Mouse (Mus musculus) gastrocnemius, postnatal 14 days (tissue): ENCODE measurements at regions not wholly inside any gene's neighbourhood (a gene's known extent, or its start where the extent isn't known, plus 50 kb on each side); places are given as distances from the start of the nearest gene placed in this dataset.
A peak's percentile ranks its signal among the peaks of the same experiment; 100 is the strongest.

Experiments
- DNase-seq: peaks from one replicate; pipeline ENCODE4 v3.0.0; 2021; ENCODE audit warnings: mixed read lengths
- intact Hi-C: fragments of 180-260 bp; cut with DNase I; formaldehyde crosslinking; loops from one replicate; pipeline ENCODE4 v1.15.1; 2025; ENCODE audit warnings: low total_unique reads

DNA sequence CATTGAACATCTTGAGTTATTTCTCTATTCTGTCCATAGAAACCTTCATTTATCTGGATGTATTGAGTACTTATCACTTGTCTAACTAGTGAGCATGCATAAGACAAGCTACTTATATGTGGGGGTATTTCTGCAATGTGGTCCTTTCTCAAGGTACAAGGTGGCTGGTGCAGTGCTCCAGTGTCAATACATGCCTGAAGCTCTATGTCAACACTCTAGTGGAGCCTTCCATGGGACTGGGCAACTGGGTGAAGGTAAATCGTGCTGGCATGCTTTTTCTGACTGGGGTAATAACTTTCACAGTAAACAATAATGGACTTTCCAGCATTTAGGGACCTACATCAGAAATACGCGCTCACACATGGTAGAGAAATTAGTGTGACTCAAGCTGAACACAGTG is 750.9 kb downstream of the 1700064H15Rik start:
- intact Hi-C loops = no loop called here
- no peak for DNase-seq

DNA sequence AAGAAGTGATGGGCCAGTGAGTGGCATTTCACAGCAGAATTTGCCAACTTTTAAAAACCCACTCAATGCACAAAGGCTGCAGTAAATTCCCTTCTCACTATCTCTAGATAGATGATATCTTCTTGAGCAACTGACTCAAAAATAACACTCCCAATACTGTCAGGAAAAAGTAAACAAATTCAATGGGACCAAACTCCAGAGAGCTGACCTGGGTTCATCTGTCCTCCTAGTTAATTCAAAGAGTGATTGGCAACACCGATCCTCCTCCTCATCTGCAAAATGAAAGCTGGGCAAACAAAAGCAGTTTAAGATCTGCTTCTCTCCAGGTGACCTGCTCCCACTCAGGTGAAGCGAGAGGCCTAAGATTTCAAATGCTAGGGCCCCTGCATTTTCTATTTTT is 747.3 kb downstream of the 1700064H15Rik start:
- no peak for DNase-seq
- intact Hi-C loops = no loop called here

DNA sequence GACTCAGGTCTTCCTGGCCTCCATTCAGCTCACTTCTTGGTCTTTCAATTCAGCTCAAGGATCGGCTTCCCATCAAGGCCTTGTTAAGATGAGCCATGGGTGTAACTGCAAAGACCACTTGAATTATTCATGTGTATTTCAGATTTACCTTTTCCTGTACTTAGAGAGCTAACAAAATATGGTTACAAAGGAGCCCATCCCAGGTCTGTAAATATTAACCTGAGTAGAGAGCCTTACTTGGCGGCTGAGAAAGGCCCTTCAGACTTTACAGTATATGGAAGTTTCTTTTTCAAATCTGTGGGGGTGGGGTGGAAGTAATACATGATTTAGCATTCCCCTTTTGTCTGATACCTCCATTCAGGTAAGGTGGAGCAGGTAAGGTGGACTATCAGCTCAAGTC is 735.7 kb downstream of the 1700064H15Rik start:
- no peak for DNase-seq
- intact Hi-C loops = no loop called here

GRCm38 (mm10) chr3:18905769-18906168 is 722.7 kb downstream of the 1700064H15Rik start:
- DNase-seq = no peak
- intact Hi-C loops = no loop called here

GRCm38 (mm10) chr3:18906210-18906609 is 722.3 kb downstream of the 1700064H15Rik start:
- DNase-seq = no peak
- intact Hi-C loops = no loop called here

GRCm38 (mm10) chr3:18908737-18909136 is 719.7 kb downstream of the 1700064H15Rik start:
- intact Hi-C loops = no loop called here
- no peak for DNase-seq

DNA sequence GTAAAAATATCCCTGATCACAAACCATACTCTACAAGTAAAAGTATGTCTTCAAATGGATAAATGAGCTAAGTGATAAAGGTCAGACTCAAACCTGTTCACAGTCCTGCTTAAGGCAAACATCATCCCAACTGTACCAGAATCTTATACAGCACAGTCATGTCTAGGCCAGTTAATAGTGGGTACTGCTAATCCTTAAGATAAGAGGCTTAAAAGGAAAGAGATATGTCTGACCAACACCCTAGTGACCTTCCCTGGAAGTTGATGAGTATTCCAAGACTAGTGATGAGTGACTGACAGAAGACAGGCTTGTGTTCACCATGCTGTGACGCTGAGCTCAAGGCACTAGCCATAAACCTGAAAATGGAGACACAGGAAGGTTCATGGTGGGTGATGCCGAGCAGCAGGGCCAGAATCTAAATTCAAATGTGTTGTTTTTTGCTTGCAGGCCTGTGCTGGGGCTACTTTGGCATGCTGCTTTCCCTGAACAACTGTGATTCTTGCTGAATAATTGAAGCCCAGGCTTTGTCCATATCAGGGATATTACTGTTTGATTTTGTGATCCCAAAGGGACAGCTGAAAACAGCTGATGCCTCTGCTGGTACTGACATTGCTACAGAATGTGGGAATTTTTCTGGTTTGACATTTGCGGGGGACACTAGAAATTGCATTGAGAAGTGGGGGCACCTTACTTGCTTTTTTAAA is 699.9 kb downstream of the 1700064H15Rik start:
- intact Hi-C loops = no loop called here

GRCm38 (mm10) chr3:18929105-18929492 is 699.4 kb downstream of the 1700064H15Rik start:
- no peak for DNase-seq
- intact Hi-C loops = no loop called here

More for the DNA sequence above, 699.9 kb downstream of the 1700064H15Rik start:
- no peak for DNase-seq

DNA sequence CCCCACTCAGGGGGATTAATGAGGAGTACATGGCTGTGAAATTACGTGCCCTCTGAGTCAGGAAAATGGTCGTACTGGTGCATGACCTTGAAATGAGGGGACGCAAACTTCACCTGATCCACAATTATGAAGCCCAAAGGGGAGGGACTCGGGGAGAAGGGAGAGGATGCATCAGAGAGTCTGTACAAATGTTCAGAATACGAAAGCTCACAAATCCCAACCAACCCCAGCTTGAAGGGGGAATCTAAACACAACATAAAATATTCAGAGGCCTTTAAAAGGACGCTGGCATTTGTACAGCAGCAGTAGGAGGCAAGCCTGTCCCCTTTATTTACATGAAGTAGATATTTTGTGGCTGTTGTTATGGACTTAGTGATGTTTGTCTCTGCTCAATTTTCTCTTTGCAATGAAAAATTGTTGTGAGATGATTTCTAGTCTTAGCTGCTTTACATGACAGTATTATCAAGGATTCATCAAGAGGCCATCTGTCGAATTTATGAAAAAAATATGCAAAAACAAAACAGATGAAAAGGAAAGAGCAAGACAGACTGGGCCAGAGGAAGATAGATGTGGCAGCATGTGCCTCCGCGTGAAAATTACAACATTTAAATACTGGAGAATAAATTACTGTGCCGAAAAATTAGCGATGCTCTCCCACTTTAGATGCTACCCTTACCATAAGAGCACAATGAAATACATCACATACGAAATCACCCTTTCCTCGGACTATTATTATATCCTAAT is 695.3 kb downstream of the 1700064H15Rik start:
- intact Hi-C loops = no loop called here

GRCm38 (mm10) chr3:18934891-18935290 is 693.6 kb downstream of the 1700064H15Rik start:
- intact Hi-C loops = no loop called here
- DNase-seq = no peak

More for the DNA sequence above, 695.3 kb downstream of the 1700064H15Rik start:
- no peak for DNase-seq

DNA sequence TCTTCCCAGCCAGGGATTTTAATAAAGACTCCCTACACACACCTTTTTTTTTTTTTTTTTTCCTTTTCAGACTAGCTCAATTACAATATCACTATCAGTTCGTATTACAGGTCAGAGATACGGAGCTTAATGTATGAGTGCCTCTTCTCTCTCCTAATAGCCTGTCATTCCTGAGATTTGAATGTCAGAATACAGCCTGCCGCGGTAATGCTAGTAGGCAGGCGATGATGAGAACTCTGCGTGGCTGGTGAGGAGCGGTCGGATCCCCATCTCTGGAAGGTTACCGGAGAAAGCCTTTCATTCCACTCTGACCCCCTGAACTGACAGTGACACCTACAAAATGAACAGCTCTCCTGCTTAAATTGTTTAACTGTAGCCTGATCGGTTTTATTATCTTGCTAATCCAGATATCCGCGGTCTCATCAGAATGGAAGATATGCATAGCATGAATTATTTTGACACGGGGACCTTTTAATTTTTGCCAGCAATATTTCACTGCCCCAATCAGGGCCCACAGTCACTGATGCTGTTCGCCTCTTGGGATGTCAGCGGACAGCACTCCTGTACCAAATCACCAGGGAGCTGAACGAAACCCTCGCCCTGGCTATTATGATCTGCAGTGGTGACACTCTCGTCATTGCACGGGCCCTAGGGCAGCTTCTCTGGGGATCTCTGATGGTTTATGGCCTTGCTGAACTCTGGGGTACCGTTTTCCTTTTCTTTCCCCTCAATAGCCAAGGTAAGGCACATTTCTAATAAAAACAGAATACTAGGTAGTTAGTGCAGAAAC is 690.9 kb downstream of the 1700064H15Rik start:
- no peak for DNase-seq
- intact Hi-C loops = no loop called here

DNA sequence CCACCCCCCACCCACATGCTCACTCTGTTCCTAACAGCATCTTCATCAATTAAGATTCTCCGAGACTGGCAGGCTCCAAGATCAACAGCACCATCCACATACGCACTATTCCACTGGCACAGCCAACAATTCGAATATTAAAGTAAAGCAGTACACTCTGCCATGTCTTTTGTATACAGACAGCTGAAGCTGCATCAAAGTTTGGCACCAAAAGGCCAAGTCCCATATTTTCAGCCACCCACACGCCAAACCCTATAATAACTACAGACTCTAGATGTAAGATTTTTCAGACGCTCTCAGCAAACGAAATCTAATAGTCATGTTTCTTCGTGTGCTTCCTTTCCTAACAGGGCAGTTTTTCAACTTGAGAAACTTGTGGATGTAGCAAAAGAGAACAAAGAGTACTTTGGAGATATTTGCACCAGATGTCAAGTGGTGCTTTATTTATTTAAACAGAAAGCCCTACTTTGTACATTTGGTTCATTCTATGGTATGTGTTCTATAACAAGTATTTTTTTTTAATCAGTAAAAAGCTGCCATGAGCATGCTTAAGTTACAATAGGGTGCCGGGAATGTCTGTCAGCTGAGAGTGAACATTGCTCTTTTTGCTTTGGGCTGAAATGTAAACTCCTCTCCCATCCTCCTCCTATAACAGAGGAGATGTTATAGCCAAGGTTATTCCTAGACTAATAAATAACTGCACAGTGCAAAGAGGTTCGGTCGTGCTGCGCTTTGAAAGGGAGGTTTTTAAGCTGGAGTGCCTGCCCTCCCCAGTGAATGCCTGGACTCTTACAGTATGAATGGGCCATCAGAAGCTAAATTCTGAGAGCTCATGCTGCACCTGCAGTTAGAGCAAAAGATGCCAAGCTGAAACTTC is 686.9 kb downstream of the 1700064H15Rik start:
- intact Hi-C loops = no loop called here
- DNase-seq = no peak

DNA sequence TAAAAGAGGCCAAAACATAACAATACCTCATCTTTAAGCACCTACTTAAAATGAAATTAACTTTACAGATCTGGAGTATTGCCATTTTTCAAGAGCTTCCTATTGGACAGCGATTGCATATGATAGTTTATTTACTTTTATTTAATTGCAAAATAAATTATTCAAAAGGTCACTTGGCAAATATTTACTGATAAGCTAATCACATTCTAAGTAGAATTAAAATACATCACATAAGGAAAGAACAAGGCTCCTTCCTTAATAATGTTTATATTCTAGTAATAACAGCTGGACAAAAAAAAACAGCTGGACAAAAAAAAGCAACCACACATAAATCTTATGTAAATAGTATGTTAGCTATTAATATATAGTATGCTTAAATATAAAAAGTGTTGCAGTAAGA is 668.1 kb downstream of the 1700064H15Rik start:
- intact Hi-C loops = no loop called here
- no peak for DNase-seq

GRCm38 (mm10) chr3:18988662-18989061 is 639.8 kb downstream of the 1700064H15Rik start:
- DNase-seq = no peak
- intact Hi-C loops = no loop called here

- intact Hi-C loops = no loop called here
- peak; percentile 52 for DNase-seq
Observed at GRCm38 (mm10) chr3:18989577-18990240, 638.8 kb downstream of the 1700064H15Rik start.

GRCm38 (mm10) chr3:19000179-19000578 is 628.3 kb downstream of the 1700064H15Rik start:
- no peak for DNase-seq
- intact Hi-C loops = no loop called here

- intact Hi-C loops = no loop called here
- DNase-seq = no peak
Observed at GRCm38 (mm10) chr3:19002056-19002455, 626.4 kb downstream of the 1700064H15Rik start.

DNA sequence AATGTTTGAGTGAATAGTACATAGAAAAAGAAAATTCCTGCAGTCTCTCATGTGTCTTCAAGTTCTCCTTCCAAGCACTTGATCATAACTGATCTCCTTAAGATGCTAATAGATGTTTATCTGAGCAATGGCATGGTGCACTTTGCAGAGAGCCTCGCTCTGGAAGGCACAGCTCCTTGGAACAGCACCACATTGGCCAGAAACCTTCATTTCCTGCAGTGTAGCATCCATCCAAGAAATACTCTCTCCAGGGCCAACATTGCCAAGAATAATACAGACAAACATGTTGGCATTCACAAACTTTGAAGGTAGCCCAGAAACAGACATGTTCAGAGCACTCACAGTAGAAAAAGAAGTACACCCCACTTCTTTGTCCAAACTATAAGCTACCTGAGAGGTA is 623.7 kb downstream of the 1700064H15Rik start:
- DNase-seq = no peak
- intact Hi-C loops = no loop called here

- intact Hi-C loops = no loop called here
- DNase-seq = no peak
Observed at GRCm38 (mm10) chr3:19044566-19044965, 583.9 kb downstream of the 1700064H15Rik start.
